Mouse (Mus musculus) liver (tissue): ENCODE results near the gene A430078G23Rik.

Experiments
- DNase-seq: peaks from one replicate; pipeline ENCODE4 v3.0.0-alpha.2; 2020; ENCODE audit warnings: mixed read lengths

A430078G23Rik gene

DNA sequence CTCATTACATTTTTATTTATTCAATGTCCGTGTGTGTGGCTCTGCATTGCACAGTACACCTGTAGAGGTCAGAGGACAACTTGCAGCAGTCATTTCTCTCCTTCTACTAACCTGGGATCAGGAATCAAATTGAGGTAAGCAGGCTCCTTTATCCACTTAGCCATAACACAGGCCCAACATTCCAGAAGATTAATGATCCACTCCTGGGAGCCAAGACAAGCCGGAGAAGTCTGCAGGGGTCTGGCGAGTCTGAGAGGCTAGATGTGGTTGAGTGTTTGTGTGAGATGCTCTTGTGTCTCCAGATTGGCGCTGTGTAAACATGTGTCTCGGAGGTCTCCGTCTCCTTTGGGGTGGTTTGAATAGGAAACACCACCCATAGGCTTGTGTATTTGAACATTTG lies 2.5 kb upstream of the A430078G23Rik start:
- DNase-seq, result no peak

DNA sequence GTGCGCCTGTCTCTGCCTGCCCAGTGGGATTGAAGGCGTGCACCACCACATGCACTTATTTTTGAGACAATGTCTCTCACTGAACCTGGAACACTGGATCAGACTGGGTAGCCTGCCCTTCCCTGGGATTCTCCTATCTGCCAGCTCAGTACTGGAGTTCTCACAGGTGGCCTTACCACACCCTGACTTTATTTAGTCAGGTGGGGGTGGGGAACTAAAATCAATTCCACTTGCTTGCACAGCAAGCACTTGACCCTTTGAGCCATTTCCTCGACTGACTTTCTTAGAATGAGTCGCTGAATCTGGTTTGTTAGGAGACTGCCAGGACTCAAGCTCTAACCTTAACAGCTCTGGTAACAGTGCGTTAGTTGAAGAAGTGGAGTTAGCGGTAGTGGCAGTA lies 500 bp upstream of the A430078G23Rik start:
- no peak for DNase-seq

DNA sequence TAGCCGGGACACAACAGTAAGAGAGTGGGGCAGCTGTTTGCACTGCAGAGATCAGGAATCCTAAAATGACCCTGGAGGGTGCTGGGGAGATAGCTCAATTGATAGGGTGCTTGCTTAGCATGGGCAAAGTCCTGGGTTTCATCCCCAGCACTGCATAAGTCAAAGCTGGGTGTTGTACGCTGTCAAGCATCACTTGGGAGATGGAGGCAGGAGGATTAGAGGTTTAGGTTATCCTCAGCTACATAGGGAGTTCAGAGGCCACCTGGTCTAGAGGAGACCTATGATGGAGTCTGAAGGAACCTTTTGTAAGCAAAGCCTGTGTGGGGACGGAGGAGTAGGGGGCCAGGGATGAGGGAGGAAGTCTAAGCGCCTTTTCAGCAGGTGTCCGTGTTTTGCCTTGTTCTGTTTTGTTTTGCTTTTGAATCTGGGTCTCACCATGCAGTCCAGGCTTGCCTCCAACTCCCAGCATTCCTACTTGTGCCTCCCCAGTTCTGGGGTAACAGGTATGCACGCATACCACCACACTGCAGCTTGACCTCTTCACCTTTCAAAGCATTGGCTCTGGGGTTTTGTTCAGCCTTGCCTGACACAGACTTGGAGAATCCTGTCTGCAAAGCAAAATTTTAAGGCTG lies 712 bp downstream of the A430078G23Rik start:
- DNase-seq, result no peak

DNA sequence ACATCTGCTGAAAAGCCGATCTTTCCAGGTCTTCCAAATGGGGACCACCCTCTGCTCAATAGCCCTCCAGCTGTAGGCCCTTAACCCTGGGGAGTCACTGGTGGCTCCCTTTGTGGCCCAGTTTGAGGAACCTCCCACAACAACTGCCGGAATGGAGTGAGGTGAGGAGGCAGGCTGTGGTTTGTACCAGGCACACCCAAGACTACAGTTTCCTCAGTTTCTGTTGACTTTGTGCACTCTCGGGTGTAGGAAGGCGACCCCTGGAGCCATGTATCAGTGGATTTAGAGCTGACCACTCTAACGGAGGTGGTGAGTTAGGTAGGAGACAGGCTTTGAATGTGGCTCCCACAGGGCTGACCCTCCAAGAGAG lies 1.2 kb downstream of the A430078G23Rik start:
- DNase-seq, result peak; percentile 24

DNA sequence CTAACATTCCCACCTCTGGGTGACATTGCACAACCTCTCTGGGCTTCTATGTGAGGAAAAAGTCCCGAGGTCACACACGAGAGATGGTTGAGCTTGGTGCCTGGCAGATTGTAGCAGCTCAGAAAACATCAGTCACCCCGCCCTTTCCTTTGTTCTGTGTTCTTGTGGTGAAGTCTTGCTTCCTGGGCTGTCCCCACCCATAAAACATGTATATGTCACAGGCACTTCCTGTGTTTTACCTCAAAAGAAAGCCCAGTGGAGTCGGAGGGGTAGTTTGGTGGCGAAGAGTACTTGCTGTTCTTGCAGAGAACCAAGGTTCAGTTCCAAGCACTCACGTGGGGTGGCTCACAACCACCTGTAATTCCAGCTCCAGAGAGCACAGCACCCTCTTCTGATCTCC lies 2.4 kb downstream of the A430078G23Rik start:
- no peak for DNase-seq

DNA sequence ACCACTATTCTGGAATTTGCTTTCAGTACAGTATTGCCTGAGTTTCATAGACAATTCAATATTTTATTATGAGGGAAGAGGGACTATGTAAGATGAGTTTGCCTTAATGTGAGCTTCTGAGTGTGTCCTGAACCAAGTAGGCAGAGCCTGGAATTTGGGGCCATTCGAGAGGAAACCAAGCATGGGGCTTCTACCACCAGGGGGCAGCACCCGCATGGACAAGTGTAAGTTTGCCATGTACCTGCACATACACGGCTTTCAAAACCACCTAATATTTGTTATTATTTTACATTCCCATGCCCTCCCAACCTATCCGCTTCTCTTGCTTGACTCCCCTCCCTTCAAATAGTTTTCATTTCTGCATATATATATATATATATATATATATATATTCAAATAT lies 4.8 kb downstream of the A430078G23Rik start:
- DNase-seq, result peak; percentile 85

DNA sequence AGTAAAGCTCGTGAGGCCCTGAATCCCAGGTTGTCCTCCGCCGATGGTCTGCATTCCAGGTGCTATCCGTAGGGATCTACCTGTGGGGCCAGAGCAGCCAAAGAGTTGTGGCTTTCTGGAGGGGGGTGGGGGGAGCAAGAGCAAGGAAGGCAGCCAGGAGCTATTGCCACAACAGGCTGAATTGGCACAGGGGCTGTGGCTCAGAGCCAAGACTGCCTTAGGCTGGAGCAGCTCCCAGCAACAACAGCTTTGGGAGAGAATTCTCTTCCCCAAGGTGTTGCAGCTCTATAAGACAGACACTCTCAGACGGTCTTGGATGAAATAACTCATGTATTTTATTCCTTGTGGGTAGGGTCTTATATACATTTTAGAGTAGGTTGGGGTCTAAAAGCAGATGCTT lies 13.9 kb downstream of the A430078G23Rik start:
- DNase-seq, result no peak

DNA sequence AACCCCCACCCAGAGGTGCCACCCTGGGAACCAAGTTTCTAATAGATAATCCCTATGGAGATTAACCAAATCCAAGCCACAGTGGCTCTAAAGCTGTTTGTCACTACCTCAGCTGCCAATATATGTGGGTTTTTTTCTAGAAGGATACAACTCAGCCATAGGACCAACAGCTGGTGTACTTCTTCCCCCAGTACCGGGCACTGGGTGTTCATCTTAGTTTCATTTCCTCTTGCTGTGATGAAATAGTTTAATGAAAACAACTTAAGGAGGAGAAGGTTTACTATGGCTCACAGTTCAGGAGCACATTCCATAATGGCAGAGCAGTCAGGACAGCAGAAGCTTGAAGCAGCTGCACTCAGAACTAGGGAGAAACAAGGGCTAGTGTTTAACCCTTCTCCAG lies 14.9 kb downstream of the A430078G23Rik start:
- no peak for DNase-seq

DNA sequence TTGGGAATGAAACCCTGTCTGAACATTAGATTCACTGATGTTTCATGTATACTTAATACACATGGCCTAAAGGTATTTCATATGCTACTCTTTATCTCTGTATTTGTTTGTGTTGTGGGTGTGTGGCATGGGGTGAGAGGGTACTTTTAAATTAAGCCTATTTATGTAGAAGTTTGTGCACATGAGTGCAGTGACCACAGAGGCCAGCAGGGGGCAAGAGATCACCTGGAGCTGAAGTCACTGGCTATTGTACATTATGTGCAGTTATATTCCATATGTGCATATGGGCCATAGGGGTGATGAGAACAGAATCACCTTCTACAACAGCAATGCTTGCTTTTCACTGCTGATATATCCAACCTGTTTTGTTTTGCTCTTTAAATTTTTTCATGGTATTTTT lies 22.5 kb downstream of the A430078G23Rik start:
- peak; percentile 44 for DNase-seq

DNA sequence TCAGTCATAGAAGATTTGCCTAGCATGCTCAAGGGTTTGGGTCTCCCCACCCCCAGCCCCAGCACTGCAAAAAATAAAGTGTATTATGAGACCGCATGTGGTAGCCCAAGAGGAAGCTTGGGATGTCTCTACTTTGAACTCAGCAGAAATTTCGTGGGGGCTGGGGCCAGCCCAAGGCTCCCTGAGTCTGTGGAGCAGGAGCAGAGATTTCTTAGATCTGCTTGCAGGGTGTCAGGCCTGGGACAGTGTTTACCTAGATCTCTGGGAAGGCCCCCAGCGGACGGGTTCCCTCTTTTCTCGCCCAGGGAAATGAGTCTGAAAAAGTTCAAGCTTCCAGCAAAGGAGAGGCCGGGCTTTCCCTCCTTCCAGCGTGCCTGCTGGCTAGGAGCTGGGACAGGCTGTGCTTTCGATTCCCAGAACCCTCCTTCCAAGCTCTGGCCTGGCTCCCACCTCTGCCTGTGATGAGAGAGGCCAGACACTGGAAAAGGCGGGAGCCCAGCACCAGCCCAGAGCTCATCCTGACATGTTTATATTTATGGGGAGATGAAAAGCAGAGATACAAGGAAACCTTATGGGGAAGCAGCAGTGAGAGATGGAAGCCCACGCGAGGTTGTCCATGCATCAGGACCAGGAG lies 23.5 kb downstream of the A430078G23Rik start:
- peak; percentile 10 for DNase-seq

DNA sequence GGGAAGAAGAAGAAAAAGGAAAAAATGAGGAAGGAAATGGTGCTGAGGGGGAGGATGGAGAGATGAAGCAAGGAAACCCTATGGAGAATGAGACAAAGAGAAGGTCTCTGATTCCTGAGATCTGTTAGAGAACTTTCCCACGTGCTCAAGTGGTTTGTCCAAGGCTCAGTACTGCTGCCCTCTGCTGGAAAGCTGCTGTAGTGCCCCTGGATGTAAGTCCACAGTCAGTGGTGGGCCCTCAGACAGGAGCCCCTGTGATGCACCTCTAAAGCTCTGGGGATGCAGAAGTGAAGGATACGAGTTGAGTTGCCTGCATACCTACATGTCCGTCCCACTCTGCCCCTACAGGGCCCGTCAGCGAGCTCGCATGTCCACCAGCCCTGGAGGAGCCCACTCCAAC lies 34.1 kb downstream of the A430078G23Rik start:
- DNase-seq, result peak; percentile 72

DNA sequence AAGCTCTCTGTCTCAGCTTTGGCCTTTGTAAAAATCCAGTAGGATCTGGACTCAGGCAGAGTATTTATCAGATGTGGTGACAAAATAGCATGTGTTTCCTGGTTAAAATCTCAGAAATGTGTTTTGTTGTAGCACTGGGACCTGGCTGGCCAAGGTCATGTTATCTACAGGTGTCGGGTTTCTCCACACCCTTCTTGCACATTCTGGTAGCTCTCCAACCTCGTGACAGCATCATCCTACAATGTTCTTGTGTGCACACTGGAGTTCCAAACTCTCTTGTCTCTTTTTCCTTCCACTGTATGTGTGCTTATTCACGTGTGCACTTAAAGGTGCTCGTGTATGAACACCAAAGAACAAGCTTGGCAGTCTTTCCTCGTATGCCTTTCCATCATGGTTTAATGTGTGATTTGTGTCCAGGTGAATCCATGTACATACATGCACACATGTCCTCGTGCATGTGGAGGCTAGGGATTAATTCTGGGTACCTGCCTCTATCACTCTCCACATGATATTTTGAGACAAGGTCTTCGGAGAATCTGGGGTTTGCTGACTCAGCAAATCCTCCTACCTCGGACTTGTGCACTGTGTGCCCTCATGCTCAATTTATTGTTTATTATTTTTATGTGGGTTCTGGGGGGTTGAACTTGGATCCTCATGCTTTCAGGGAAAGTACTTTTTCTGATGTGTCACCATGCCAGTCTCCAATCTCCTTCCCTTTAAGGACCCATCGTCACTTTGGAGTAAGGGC lies 35.5 kb downstream of the A430078G23Rik start:
- DNase-seq, result no peak

DNA sequence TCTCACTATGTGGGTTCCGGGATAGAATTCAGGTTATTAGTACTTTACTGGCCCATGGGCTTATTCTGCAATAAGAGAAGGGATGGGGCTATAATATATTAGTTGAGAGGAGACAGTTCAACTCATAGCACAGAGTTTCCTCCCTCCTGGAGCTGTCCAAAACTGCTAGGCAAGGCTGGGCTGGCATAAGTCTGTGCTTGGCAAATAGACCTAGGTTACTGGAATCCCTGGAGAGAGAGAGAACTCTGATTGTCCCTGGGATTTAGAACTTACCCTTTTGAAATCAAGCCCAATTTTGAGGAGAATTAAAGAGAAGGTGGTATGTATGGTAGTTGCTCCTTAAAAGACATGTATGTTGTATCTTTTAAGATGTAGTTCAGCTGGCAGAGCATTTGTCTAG lies 36.3 kb downstream of the A430078G23Rik start:
- no peak for DNase-seq

DNA sequence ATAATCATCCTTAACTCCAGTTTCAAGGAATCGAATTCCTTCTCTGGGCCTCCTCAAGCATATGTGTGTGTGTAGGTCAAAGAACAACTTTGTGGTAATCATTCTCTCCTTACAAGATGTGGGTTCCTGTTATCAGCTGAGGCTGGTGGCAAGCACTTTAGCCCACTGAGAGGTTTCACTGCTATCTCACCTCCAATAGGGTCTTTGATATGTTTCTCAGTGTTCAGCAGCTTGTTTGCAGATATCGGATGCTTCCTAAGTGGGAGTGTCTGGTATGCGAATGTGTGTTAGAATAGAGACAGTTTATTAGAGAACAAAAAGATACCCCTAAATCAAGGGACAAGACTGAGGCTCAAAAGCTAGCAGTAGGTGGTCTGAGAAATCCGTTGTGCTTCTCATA lies 39.1 kb downstream of the A430078G23Rik start:
- DNase-seq, result no peak

DNA sequence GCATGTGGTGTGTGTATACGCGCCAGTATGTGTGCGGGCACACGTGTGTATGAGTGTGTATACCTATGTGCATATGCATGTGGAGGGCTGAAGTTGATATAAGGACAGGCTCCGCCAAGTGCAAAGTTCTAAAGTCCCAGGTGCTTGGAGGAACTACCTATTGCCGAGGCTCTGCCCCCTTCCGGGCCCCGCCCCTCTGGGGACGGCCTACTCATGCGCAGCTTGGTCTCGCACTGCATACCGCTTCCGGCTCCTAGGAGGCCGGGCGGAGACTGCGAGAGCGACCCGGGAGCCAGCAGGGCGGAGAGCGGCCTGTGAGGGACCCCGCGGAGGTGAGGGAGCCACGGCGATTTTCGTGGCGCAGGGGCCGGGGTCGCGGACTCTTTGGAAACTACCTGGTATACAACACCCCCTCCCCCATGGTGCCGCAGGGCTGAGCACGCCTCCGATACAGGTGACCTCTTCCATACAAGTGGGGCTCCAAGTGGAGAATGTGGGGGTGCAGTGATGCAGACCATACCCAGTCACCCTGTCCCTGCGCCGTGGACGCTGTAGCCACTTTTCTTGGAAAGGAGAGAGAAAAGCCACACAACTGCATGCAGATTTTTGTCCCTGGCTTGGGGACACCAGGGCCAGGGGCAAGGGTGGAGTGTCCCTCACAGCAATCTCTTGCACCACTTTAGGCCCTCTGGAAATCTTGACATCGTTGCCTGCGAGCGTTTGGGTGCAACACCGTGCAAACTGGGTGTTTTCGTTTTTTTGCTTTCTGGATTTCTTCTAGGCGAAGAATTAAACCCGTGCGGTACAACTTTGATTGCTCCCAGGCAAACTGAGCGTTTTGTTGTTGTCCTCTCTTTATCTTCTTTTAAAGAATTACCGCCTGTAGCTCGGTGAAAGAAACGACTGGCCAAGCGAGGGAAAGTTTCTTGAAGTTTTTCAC lies 39.8 kb downstream of the A430078G23Rik start, which contains the start of gene Arhgef18:
Gene Arhgef18, plus strand, starts transcription at position 236 of the 940 bp plus-strand sequence.
- DNase-seq, result peak; percentile 93

DNA sequence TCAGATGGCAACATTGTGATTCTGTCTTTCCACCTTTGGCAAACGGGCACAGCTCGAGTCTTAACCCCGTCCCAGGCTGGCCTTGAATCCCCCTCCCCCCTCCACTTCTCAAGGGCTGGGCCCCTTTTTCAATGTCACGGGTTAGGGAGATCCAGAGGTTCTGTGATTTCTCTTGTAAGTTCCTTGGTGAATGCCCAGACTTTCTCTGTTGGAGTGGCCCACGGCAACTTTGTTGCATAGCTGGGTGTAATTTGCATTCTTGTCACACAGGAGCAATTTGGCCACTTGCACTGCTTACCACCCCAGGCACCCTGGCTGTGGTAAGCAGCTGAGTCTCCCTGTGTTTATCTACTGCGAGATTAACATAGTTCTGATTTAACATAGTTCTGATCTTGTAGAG lies 41.4 kb downstream of the A430078G23Rik start:
- DNase-seq, result no peak

DNA sequence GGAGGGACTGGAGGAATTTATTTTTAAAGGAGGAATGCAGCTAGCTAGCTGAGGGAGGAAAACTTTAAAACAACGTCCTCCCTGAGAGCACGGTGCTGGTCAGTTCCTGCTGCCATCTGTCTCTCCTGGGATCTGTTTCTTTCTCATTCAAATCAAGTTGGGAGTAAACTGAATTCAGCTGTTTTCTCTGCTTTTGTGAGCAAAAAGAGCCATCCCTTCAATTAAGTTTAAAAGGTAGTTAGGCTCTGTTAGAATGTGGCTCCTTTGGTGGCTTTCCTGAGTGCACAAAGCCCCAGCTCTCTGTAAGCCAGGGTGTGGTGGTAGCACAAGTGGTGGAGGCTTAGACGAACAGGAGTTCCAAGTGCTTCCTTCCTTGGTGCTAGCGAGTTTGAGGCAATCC lies 42.0 kb downstream of the A430078G23Rik start:
- DNase-seq, result no peak

DNA sequence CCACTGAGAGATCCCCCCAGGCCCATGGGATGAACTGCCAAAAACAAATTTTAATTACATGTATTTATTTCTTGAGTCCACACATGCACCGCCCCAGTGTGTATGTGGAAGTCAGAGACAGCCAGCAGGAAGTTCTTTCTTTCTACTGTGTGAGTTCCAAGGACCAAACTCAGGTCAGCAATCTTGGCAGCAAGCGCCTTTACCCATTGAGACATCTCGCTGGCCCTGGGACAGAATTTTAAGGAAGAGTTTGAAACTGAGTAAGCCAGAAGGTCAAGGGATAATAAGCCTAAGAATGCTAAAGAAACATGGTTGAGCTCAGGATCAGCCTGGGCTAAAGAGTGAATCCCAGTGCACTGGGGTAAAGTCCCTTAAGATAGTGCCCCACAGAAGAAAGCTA lies 44.4 kb downstream of the A430078G23Rik start:
- DNase-seq, result no peak

DNA sequence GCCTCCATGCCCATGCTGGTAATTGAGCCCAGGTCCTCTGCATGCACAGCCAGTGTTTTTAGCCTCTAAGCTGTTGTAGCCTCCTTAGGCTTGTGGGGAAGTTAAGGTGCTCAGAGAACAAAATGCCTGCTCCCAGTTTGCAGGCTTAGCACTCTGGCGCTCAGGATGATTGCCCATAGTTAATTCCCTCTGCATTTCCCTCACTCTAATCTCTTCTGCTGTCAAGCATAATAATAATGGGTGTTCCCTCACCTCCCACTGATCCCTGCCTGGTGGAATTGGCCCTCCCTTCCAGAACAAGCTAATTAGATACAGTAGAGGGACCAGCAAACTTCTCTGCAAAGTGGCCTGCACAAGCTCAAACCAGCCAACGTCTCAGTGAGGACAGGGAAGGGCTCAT lies 47.3 kb downstream of the A430078G23Rik start:
- no peak for DNase-seq

DNA sequence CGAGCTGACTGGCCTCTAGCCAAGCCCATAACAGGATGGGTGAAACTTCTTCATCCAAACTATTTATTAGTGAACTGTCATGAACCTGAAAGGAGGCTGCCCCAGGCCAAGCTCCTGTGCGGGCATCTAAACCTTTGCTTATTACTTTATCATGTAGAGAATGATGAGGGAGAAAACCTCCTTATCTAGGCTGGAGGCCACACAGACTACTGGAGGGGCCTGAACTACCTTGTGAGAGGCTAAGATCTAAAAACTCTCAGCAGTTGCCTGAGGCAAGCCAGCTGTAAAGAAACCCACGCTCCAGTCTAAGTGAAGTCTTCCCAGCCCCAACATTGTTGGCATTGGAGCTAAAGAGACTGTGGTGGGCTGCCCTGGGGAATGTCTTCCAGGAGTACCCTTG lies 54.2 kb downstream of the A430078G23Rik start:
- peak; percentile 19 for DNase-seq

DNA sequence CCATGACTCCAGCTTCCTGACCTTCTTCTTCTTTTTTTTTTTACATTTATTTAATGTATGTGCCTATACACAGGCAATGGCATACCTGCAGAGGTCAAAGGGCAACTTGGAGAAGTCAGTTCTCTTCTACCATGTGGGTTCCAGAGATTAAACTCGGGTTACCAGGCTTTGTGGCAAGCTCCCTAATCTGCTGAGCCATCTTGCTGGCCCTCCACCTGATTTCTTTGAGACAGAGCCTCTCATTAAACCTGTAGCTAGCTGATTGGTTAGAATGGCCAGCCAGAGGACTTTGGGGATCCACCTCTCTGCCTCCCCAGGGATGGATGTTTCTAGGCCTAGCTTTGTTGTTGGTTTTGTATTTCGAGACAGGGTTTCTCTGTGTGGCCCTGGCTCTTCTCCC lies 57.9 kb downstream of the A430078G23Rik start:
- peak; percentile 45 for DNase-seq

DNA sequence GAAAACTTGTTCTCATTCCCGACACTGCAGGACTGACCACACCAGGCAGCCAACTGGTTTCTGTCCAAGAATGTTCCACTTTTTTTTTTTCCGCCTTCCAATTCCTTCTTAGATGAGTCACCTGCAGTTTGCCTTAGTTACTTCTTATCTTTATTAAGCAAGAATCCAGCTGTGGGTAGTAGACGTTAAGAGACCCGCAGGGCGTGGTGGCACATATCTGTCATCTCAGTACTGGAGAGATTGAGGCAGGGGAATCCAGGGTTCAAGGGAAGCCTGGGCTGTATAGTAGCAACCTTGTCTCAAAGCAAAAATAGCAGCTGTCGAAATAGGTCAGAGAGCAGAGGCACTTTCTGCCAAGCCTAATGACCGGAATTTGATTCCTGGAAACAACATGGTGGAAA lies 58.7 kb downstream of the A430078G23Rik start:
- DNase-seq, result peak; percentile 74

DNA sequence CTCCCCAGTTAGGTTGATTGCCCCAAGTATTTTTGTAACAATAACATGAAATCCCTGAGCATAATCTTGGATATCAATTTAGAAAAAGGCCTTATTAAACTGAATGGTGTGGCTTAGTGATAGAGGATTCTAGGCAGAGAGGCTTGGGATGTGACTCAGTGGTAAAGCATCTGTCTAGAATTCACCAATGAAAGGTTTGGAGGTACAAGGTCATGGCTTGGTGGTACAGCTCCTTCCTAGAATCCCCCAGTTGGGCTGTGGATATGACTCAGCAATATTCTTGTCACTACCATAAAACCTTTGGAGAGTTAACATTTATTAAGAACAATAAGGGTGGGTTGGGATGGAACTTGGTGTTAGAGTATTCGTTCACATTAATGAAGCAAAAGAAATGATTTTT lies 59.6 kb downstream of the A430078G23Rik start:
- DNase-seq, result no peak
